Mouse (Mus musculus) midbrain, embryonic 12.5 days (tissue): ENCODE measurements at regions not wholly inside any gene's neighbourhood (a gene's known extent, or its start where the extent isn't known, plus 50 kb on each side); places are given as distances from the start of the nearest gene placed in this dataset.

ENCODE experiments used
- ATAC-seq: fragments of 200-750 bp; cut with Nextera tagmentation; 2 replicates; pipeline ENCODE4 v1.8.0; 2017; ENCODE audit warnings: low read depth, moderate TSS enrichment, moderate library complexity; ENCODE audit not compliant: low FRiP score
- H3K27ac ChIP-seq: fragments of 300-500 bp; sonication (generic); replicated peaks from 2 replicates; pipeline ENCODE4 v1.5.1; 2016; ENCODE audit warnings: mild to moderate bottlenecking
- H3K27me3 ChIP-seq: fragments of 300-500 bp; sonication (generic); 2 replicates; pipeline ENCODE4 v1.6.1; 2016; ENCODE audit warnings: mild to moderate bottlenecking
- H3K36me3 ChIP-seq: fragments of 300-500 bp; sonication (generic); 2 replicates; pipeline ENCODE4 v1.6.1; 2016
- H3K4me1 ChIP-seq: fragments of 300-500 bp; sonication (generic); 2 replicates; pipeline ENCODE4 v1.6.1; 2016
- H3K4me2 ChIP-seq: fragments of 300-500 bp; sonication (generic); replicated peaks from 2 replicates; pipeline ENCODE4 v1.6.1; 2016; ENCODE audit warnings: mild to moderate bottlenecking, moderate library complexity
- H3K4me3 ChIP-seq: fragments of 300-500 bp; sonication (generic); 2 replicates; pipeline ENCODE4 v1.5.1; 2016; ENCODE audit warnings: mild to moderate bottlenecking
- H3K9ac ChIP-seq: fragments of 300-500 bp; sonication (generic); replicated peaks from 2 replicates; pipeline ENCODE4 v1.6.1; 2016; ENCODE audit warnings: mild to moderate bottlenecking, moderate library complexity
- H3K9me3 ChIP-seq: fragments of 300-500 bp; sonication (generic); 2 replicates; pipeline ENCODE4 v1.6.1; 2016; ENCODE audit warnings: mild to moderate bottlenecking
- WGBS: fragments of 180-500 bp; shearing (Covaris S2); methylation state at CpG from one replicate; pipeline ENCODE4 v1.1.7; 2016; 5-methylcytosine and 5-hydroxymethylcytosine counted together

- WGBS: 48% methylated on average over 2 of the region's 2 CpGs
- Histone ChIP-seq H3K4me2 (no peak overlapping the region), H3K27ac (no peak overlapping the region), H3K36me3 (no peaks in the 10 kb centered on the region), H3K9ac (no peak overlapping the region), H3K27me3 (peaks cover 21% of the 10 kb centered on the region), H3K4me1 (peaks cover 28% of the 10 kb centered on the region), H3K9me3 (no peaks in the 10 kb centered on the region), H3K4me3 (no peak overlapping the region)
- ATAC-seq: no peak
These were observed 416.8 kb upstream of the Mki67 start for GRCm38 (mm10) chr7:136132976-136133375.

GRCm38 (mm10) chr7:136136666-136137065 is 420.5 kb upstream of the Mki67 start:
- 24% methylated on average over 1 of the region's 1 CpGs for WGBS
- peaks cover 14% of the 10 kb centered on the region; the same call in 1 of the 2 replicates for H3K4me1 ChIP-seq
- H3K9ac ChIP-seq: no peak overlapping the region
- peaks cover 12% of the 10 kb centered on the region for H3K27me3 ChIP-seq
- H3K4me3 ChIP-seq: no peak overlapping the region
- no peak overlapping the region for H3K4me2 ChIP-seq
- no peak overlapping the region for H3K27ac ChIP-seq
- H3K9me3 ChIP-seq: no peaks in the 10 kb centered on the region
- no peaks in the 10 kb centered on the region for H3K36me3 ChIP-seq
- ATAC-seq: no peak

- H3K9ac ChIP-seq: no peak overlapping the region
- no peak overlapping the region for H3K27ac ChIP-seq
- no peak for ATAC-seq
- H3K4me3 ChIP-seq: no peak overlapping the region
- peaks cover 14% of the 10 kb centered on the region; the same call in 1 of the 2 replicates for H3K4me1 ChIP-seq
- H3K27me3 ChIP-seq: peaks cover 9% of the 10 kb centered on the region
- WGBS: 96% methylated on average over 2 of the region's 2 CpGs
- no peak overlapping the region for H3K4me2 ChIP-seq
- H3K36me3 ChIP-seq: no peaks in the 10 kb centered on the region
- no peaks in the 10 kb centered on the region for H3K9me3 ChIP-seq
These were observed 421.2 kb upstream of the Mki67 start for GRCm38 (mm10) chr7:136137341-136137740.

GRCm38 (mm10) chr7:136137831-136138602 is 421.9 kb upstream of the Mki67 start:
- H3K27ac ChIP-seq: no peak overlapping the region
- H3K9ac ChIP-seq: no peak overlapping the region
- H3K27me3 ChIP-seq: peaks cover 9% of the 10 kb centered on the region
- H3K9me3 ChIP-seq: no peaks in the 10 kb centered on the region
- peaks cover 14% of the 10 kb centered on the region; the same call in 1 of the 2 replicates for H3K4me1 ChIP-seq
- ATAC-seq: no peak
- H3K36me3 ChIP-seq: no peaks in the 10 kb centered on the region
- H3K4me2 ChIP-seq: no peak overlapping the region
- 37% methylated on average over 15 of the region's 15 CpGs for WGBS
- no peak overlapping the region for H3K4me3 ChIP-seq

GRCm38 (mm10) chr7:136142832-136143231 is 426.7 kb upstream of the Mki67 start:
- H3K4me2 ChIP-seq: no peak overlapping the region
- H3K9ac ChIP-seq: no peak overlapping the region
- 0 out of 2 replicates have a peak, but pooled peaks cover 1% of the 10 kb centered on the region for H3K4me1 ChIP-seq
- no peak overlapping the region for H3K27ac ChIP-seq
- no peaks in the 10 kb centered on the region for H3K36me3 ChIP-seq
- H3K4me3 ChIP-seq: no peak overlapping the region
- ATAC-seq: no peak
- H3K9me3 ChIP-seq: no peaks in the 10 kb centered on the region
- H3K27me3 ChIP-seq: peaks cover 4% of the 10 kb centered on the region

GRCm38 (mm10) chr7:136150196-136150595 is 434.0 kb upstream of the Mki67 start:
- Histone ChIP-seq H3K27ac (no peak overlapping the region), H3K36me3 (no peaks in the 10 kb centered on the region), H3K9ac (no peak overlapping the region), H3K9me3 (no peaks in the 10 kb centered on the region), H3K4me3 (no peak overlapping the region), H3K4me1 (peaks cover 9% of the 10 kb centered on the region; the same call in 1 of the 2 replicates), H3K4me2 (no peak overlapping the region), H3K27me3 (peaks cover 13% of the 10 kb centered on the region)
- WGBS: 67% methylated on average over 5 of the region's 5 CpGs
- ATAC-seq: no peak

GRCm38 (mm10) chr7:136151301-136151930 is 435.3 kb upstream of the Mki67 start:
- peaks cover 16% of the 10 kb centered on the region for H3K27me3 ChIP-seq
- no peak overlapping the region for H3K4me3 ChIP-seq
- ATAC-seq: no peak
- H3K27ac ChIP-seq: no peak overlapping the region
- H3K9me3 ChIP-seq: no peaks in the 10 kb centered on the region
- no peaks in the 10 kb centered on the region for H3K36me3 ChIP-seq
- WGBS: 35% methylated on average over 4 of the region's 4 CpGs
- H3K4me1 ChIP-seq: peaks cover 9% of the 10 kb centered on the region; the same call in 1 of the 2 replicates
- H3K4me2 ChIP-seq: no peak overlapping the region
- H3K9ac ChIP-seq: no peak overlapping the region

- 31% methylated on average over 5 of the region's 5 CpGs for WGBS
These were observed 436.3 kb upstream of the Mki67 start for GRCm38 (mm10) chr7:136152470-136152869.

GRCm38 (mm10) chr7:136153621-136154020 is 437.5 kb upstream of the Mki67 start:
- peaks cover 16% of the 10 kb centered on the region for H3K27me3 ChIP-seq
- H3K4me1 ChIP-seq: peaks cover 9% of the 10 kb centered on the region; the same call in 1 of the 2 replicates
- H3K4me3 ChIP-seq: no peak overlapping the region
- H3K36me3 ChIP-seq: no peaks in the 10 kb centered on the region
- no peak overlapping the region for H3K27ac ChIP-seq
- 67% methylated on average over 3 of the region's 3 CpGs for WGBS
- no peak for ATAC-seq
- H3K9ac ChIP-seq: no peak overlapping the region
- no peaks in the 10 kb centered on the region for H3K9me3 ChIP-seq
- no peak overlapping the region for H3K4me2 ChIP-seq

More at GRCm38 (mm10) chr7:136152470-136152869, 436.3 kb upstream of the Mki67 start:
- no peaks in the 10 kb centered on the region for H3K9me3 ChIP-seq
- no peak overlapping the region for H3K9ac ChIP-seq
- no peak overlapping the region for H3K27ac ChIP-seq
- no peak overlapping the region for H3K4me2 ChIP-seq
- H3K4me3 ChIP-seq: no peak overlapping the region
- H3K27me3 ChIP-seq: peaks cover 16% of the 10 kb centered on the region
- ATAC-seq: no peak
- no peaks in the 10 kb centered on the region for H3K36me3 ChIP-seq
- H3K4me1 ChIP-seq: peaks cover 9% of the 10 kb centered on the region; the same call in 1 of the 2 replicates

- ATAC-seq: no peak
- Histone ChIP-seq H3K27ac (no peak overlapping the region), H3K36me3 (no peaks in the 10 kb centered on the region), H3K4me2 (no peak overlapping the region), H3K9ac (no peak overlapping the region), H3K27me3 (peaks cover 10% of the 10 kb centered on the region), H3K4me3 (no peak overlapping the region), H3K9me3 (no peaks in the 10 kb centered on the region), H3K4me1 (no peaks in the 10 kb centered on the region)
- WGBS: 43% methylated on average over 4 of the region's 4 CpGs
These were observed 443.0 kb upstream of the Mki67 start for GRCm38 (mm10) chr7:136159136-136159535.

- WGBS: 83% methylated on average over 2 of the region's 2 CpGs
These were observed 445.4 kb upstream of the Mki67 start for GRCm38 (mm10) chr7:136161526-136161925.

GRCm38 (mm10) chr7:136164834-136165233 is 448.7 kb upstream of the Mki67 start:
- H3K4me1 ChIP-seq: no peaks in the 10 kb centered on the region
- 91% methylated on average over 5 of the region's 5 CpGs for WGBS
- no peaks in the 10 kb centered on the region for H3K9me3 ChIP-seq
- no peak overlapping the region for H3K27ac ChIP-seq
- ATAC-seq: no peak
- no peaks in the 10 kb centered on the region for H3K36me3 ChIP-seq
- no peak overlapping the region for H3K4me3 ChIP-seq
- H3K4me2 ChIP-seq: no peak overlapping the region
- no peak overlapping the region for H3K9ac ChIP-seq
- H3K27me3 ChIP-seq: no peaks in the 10 kb centered on the region

More at GRCm38 (mm10) chr7:136161526-136161925, 445.4 kb upstream of the Mki67 start:
- no peak overlapping the region for H3K4me3 ChIP-seq
- H3K36me3 ChIP-seq: no peaks in the 10 kb centered on the region
- H3K4me1 ChIP-seq: no peaks in the 10 kb centered on the region
- H3K9ac ChIP-seq: no peak overlapping the region
- H3K27me3 ChIP-seq: no peaks in the 10 kb centered on the region
- no peak overlapping the region for H3K4me2 ChIP-seq
- no peaks in the 10 kb centered on the region for H3K9me3 ChIP-seq
- H3K27ac ChIP-seq: no peak overlapping the region
- no peak for ATAC-seq
